Mouse (Mus musculus) embryonic fibroblast, embryonic 13.5 days (primary cell): ENCODE measurements around the gene Gpr157.

Experiments used
- CTCF ChIP-seq: IDR thresholded peaks from 2 replicates; pipeline ENCODE4 v1.5.1; 2011; ENCODE audit warnings: mild to moderate bottlenecking, control low read depth, low read length, moderate library complexity, borderline replicate concordance; ENCODE audit not compliant: insufficient read depth
- POLR2A ChIP-seq: IDR thresholded peaks from 2 replicates; pipeline ENCODE4 v1.6.1; 2011; ENCODE audit warnings: low read depth, mild to moderate bottlenecking, control low read depth, low read length, moderate library complexity

DNA sequence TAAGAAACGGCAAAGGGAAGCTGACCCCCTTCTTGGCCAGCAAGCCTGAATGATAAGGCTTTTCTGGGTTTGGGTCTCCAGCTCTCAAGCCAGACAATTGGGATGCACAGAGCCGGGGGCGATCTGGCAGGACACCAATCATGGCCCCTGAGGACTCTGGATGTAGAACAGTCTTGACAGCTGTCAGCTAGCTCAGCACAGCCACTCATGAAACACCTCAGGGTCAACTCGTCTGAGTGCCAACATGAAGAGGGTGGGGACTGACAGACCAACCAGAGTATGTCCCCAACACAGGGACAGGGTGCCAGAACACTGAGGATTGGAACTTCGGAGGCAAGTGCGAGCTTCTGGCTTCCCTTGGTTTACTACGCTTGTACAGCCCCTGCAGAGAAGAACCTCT, 7.9 kb upstream of the Gpr157 start:
- TF ChIP-seq CTCF, result no peak
- no peak for TF ChIP-seq POLR2A
